Mouse (Mus musculus): ENCODE data around the gene Fam181b. TPM values are rescaled to one million over a fixed set of nuclear protein-coding genes. Genes with fewer than 3 reads are reported as not detected.

The Fam181b gene
- polyA plus RNA-seq, 1 experiment: 21.8 TPM

GRCm38 (mm10) chr7:93117561-93117960 is 37.9 kb downstream of the Fam181b start:
- no peak overlapping the region for H3K4me3 ChIP-seq (ENCODE audit: insufficient read depth, low read length)
- no peak overlapping the region for H3K27ac ChIP-seq (ENCODE audit: insufficient read depth, low read length)
- H3K4me1 ChIP-seq (ENCODE audit: control insufficient read depth, insufficient read depth, low read length): no peaks in the 10 kb centered on the region
- TF ChIP-seq POLR2A (IDR thresholded peaks at IDR 0.05; ENCODE audit: extremely low read depth, insufficient read depth, low read length): no peak
- TF ChIP-seq CTCF (IDR thresholded peaks at IDR 0.05; ENCODE audit: extremely low read depth, insufficient read depth, low read length): no peak

- H3K27ac ChIP-seq (ENCODE audit: insufficient read depth, low read length): no peak overlapping the region
- TF ChIP-seq POLR2A (IDR thresholded peaks at IDR 0.05; ENCODE audit: extremely low read depth, insufficient read depth, low read length) (no peak), CTCF (IDR thresholded peaks at IDR 0.05; ENCODE audit: extremely low read depth, insufficient read depth, low read length) (peak; percentile 40; the same call in 1 of the 2 replicates)
Measured at GRCm38 (mm10) chr7:93123936-93124335, 44.3 kb downstream of the Fam181b start.

More at GRCm38 (mm10) chr7:93123936-93124335, 44.3 kb downstream of the Fam181b start:
- H3K4me3 ChIP-seq (ENCODE audit: insufficient read depth, low read length): no peak overlapping the region
- H3K4me1 ChIP-seq (ENCODE audit: control insufficient read depth, insufficient read depth, low read length): no peaks in the 10 kb centered on the region

Other genes starting within 250 kb of the Fam181b start
- gene Ddias, start 205.6 kb upstream of the Fam181b start, polyA plus RNA-seq (2012; rRNA removed): 0.30 and 0.35 TPM in 2 replicates
- gene Prcp, start 205.4 kb upstream of the Fam181b start, polyA plus RNA-seq (2012; rRNA removed): 11.2 and 11.3 TPM in 2 replicates